Mouse (Mus musculus) G1E (cell line): ENCODE data around the gene Tpp1.
"Not testable (repeated sequence)": the region's sequence is repeated elsewhere in the genome, so short reads cannot be mapped to it uniquely, and the experiment has no call there.

Source experiments
- CTCF ChIP-seq: IDR thresholded peaks from 2 replicates; pipeline ENCODE4 v1.5.1; 2012; ENCODE audit warnings: low read depth, low read length, inconsistent platforms, mixed read lengths
- GATA1 ChIP-seq: IDR thresholded peaks from 2 replicates; pipeline ENCODE4 v1.6.1; 2012; ENCODE audit warnings: borderline replicate concordance, low read length, inconsistent platforms, mixed read lengths
- GATA2 ChIP-seq: IDR thresholded peaks from 2 replicates; pipeline ENCODE4 v1.6.1; 2012; ENCODE audit warnings: low read depth, low read length, inconsistent platforms, borderline replicate concordance
- POLR2AphosphoS5 ChIP-seq: IDR thresholded peaks from 2 replicates; pipeline ENCODE4 v1.6.1; 2012; ENCODE audit warnings: low read depth, low read length, inconsistent platforms; ENCODE audit not compliant: insufficient replicate concordance
- TAL1 ChIP-seq: conservative IDR thresholded peaks from 2 replicates; pipeline ENCODE4 v1.6.1; 2012; ENCODE audit warnings: low read depth, low read length, inconsistent platforms, mixed read lengths

- not testable (repeated sequence) for TF ChIP-seq CTCF, GATA1, POLR2AphosphoS5, TAL1, GATA2
Measured at GRCm38 (mm10) chr7:105735464-105735863, 16.6 kb downstream of the Tpp1 start.
